Mouse (Mus musculus) frontal cortex, adult (tissue): ENCODE data around the gene Nutm2.
A peak's percentile ranks its signal among the peaks of the same experiment; 100 is the strongest.
"Not testable (repeated sequence)": the region's sequence is repeated elsewhere in the genome, so short reads cannot be mapped to it uniquely, and the experiment has no call there.

Experiments
- ATAC-seq: cut with Nextera tagmentation; 2 replicates; pipeline ENCODE4 v1.9.2; 2017; ENCODE audit warnings: mild to moderate bottlenecking, moderate library complexity, mixed read lengths; ENCODE audit not compliant: low TSS enrichment

Nutm2 gene

GRCm38 (mm10) chr13:50467007-50467406 lies at the start of gene Nutm2:
Gene Nutm2 (plus strand): TSS chr13:50467307.
- ATAC-seq = no peak

GRCm38 (mm10) chr13:50417389-50418183 lies 49.5 kb upstream of the Nutm2 start, which contains the start of gene Fbxw17:
Gene Fbxw17 (plus strand): TSS chr13:50417864.
- ATAC-seq = peak; percentile 99

- 0 out of 2 replicates have a peak, but pooled peaks have one; percentile 21 for ATAC-seq
These were observed 48.7 kb upstream of the Nutm2 start for GRCm38 (mm10) chr13:50418421-50418820.

- ATAC-seq = no peak
These were observed 43.4 kb upstream of the Nutm2 start for GRCm38 (mm10) chr13:50423625-50424209.

GRCm38 (mm10) chr13:50424517-50424916 lies 42.6 kb upstream of the Nutm2 start:
- ATAC-seq = no peak

- no peak for ATAC-seq
These were observed 40.4 kb upstream of the Nutm2 start for GRCm38 (mm10) chr13:50426686-50427085.

- ATAC-seq = no peak
These were observed 23.3 kb upstream of the Nutm2 start, which contains the start of gene Gm47429 for GRCm38 (mm10) chr13:50443812-50444211. Gene Gm47429 (minus strand): TSS chr13:50443912.

- no peak for ATAC-seq
These were observed 21.8 kb upstream of the Nutm2 start for GRCm38 (mm10) chr13:50445261-50445660.

GRCm38 (mm10) chr13:50452266-50452665 lies 14.8 kb upstream of the Nutm2 start:
- not testable (repeated sequence) for ATAC-seq

- no peak for ATAC-seq
These were observed 13.7 kb upstream of the Nutm2 start for GRCm38 (mm10) chr13:50453426-50453825.

GRCm38 (mm10) chr13:50460433-50460832 lies 6.7 kb upstream of the Nutm2 start:
- ATAC-seq = not testable (repeated sequence)

GRCm38 (mm10) chr13:50464621-50465562 lies 2.2 kb upstream of the Nutm2 start:
- ATAC-seq = no peak

GRCm38 (mm10) chr13:50488510-50488909 lies 21.4 kb downstream of the Nutm2 start:
- not testable (repeated sequence) for ATAC-seq

GRCm38 (mm10) chr13:50510470-50511343 lies 43.6 kb downstream of the Nutm2 start:
- not testable (repeated sequence) for ATAC-seq
